Mouse (Mus musculus) testis, adult 2 months (tissue): ENCODE measurements around the gene Gsk3b. TPM values are rescaled to one million over a fixed set of nuclear protein-coding genes. Genes with fewer than 3 reads are reported as not detected.
A peak's percentile ranks its signal among the peaks of the same experiment; 100 is the strongest.

Source experiments
- H3K27ac ChIP-seq: fragments of 200-500 bp; 2 replicates; pipeline ENCODE4 v1.5.1; 2012; ENCODE audit warnings: low read depth, low read length; ENCODE audit not compliant: control insufficient read depth, insufficient read depth
- H3K27me3 ChIP-seq: fragments of 200-500 bp; 2 replicates; pipeline ENCODE4 v1.6.1; 2012; ENCODE audit warnings: mild to moderate bottlenecking, low read length, moderate library complexity; ENCODE audit not compliant: control insufficient read depth, insufficient read depth
- H3K36me3 ChIP-seq: fragments of 200-500 bp; 2 replicates; pipeline ENCODE4 v1.6.1; 2012; ENCODE audit warnings: mild to moderate bottlenecking, low read length; ENCODE audit not compliant: control insufficient read depth, insufficient read depth
- H3K4me1 ChIP-seq: fragments of 200-500 bp; 2 replicates; pipeline ENCODE4 v1.6.1; 2012; ENCODE audit warnings: low read length; ENCODE audit not compliant: control insufficient read depth, insufficient read depth
- H3K4me3 ChIP-seq: fragments of 200-500 bp; 2 replicates; pipeline ENCODE4 v1.5.1; 2012; ENCODE audit warnings: low read depth, mild to moderate bottlenecking, low read length, moderate library complexity, mixed read lengths; ENCODE audit not compliant: control insufficient read depth
- CTCF ChIP-seq: fragments of 200-500 bp; IDR thresholded peaks from 2 replicates; pipeline ENCODE4 v1.5.1; 2012; ENCODE audit warnings: low read depth, mild to moderate bottlenecking, inconsistent platforms, low read length, moderate library complexity; ENCODE audit not compliant: control insufficient read depth, insufficient read depth, insufficient replicate concordance
- POLR2A ChIP-seq: fragments of 200-500 bp; IDR thresholded peaks from 2 replicates; pipeline ENCODE4 v1.6.1; 2012; ENCODE audit warnings: low read depth, mild to moderate bottlenecking, inconsistent platforms, low read length, moderate library complexity; ENCODE audit not compliant: control insufficient read depth
- polyA plus RNA-seq: library from polyadenylated mRNA; depleted of rRNA; stranded (reverse); fragments of >200 nt; gene quantifications from 2 replicates; pipeline ENCODE4 v1.2.3, GENCODE M21; 2012

The Gsk3b gene
- polyA plus RNA-seq, 1 experiment, result 129 TPM

DNA sequence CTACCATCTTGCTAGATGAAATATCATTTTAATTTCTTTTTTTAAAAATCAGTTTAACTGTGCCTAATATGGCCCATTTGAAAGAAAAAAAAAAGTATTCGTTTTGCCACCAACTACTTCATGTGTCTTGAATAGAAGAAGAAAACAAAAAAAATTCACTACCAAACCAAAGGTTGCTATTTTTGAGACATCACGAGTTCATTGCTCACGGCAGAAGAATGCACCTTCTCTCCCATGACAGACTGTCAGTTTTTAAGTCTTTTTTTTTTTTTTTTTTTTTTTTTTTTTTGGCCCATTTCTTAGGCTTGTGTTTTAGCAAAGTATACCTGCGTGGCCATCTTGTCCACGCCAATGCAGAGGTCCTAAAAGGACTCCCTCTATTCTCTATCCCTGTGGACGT is 155.3 kb downstream of the Gsk3b start:
- TF ChIP-seq POLR2A, result no peak
- no peak for TF ChIP-seq CTCF
- Histone ChIP-seq H3K27me3 (no peaks in the 10 kb centered on the region), H3K36me3 (no peaks in the 10 kb centered on the region), H3K4me3 (no peak overlapping the region), H3K4me1 (no peaks in the 10 kb centered on the region; the same call in 1 of the 2 replicates), H3K27ac (no peak overlapping the region)

GRCm38 (mm10) chr16:38245379-38245778 is 156.6 kb downstream of the Gsk3b start:
- H3K27ac ChIP-seq, result no peak overlapping the region
- H3K36me3 ChIP-seq, result no peaks in the 10 kb centered on the region
- no peak overlapping the region for H3K4me3 ChIP-seq
- TF ChIP-seq CTCF (no peak), POLR2A (no peak)
- no peaks in the 10 kb centered on the region; the same call in 1 of the 2 replicates for H3K4me1 ChIP-seq
- no peaks in the 10 kb centered on the region for H3K27me3 ChIP-seq

DNA sequence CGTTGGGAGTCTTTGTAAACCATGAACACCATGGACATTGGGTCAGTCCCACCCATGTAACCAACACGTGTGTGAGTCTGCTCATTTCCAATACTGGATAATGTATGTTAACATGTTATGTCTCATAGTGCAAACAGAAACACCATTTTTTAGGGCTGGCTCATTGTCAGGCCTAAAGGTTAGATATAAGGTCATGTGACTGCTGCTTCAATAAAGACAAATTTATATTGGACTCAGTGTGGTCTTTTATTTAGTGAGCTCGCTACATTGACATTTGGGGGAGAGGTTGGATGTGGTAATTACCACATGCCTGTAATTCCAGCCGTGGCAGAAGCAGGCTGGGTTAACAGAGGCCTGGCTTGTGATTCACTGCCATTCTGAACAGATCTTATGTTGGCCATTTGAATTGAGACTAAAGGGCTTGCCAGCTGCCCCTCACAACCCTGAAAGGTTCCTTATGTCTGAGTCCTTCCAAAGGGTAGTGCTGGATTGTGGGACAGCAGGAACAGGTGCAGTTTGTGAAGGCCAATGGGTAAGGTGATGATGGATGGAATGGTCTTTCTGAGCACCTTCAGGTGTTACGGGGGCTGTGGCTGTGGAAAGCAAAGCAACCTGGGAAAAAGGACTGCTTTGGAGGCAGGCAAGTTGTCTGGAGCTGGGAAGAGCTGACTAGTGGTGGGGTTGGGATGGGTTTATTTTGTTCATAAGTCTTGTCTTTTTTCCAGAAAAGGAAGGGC is 157.2 kb downstream of the Gsk3b start:
- H3K36me3 ChIP-seq, result no peaks in the 10 kb centered on the region
- TF ChIP-seq CTCF (no peak), POLR2A (no peak)
- no peaks in the 10 kb centered on the region for H3K27me3 ChIP-seq
- no peaks in the 10 kb centered on the region; the same call in 1 of the 2 replicates for H3K4me1 ChIP-seq
- H3K4me3 ChIP-seq, result no peak overlapping the region
- no peak overlapping the region for H3K27ac ChIP-seq

DNA sequence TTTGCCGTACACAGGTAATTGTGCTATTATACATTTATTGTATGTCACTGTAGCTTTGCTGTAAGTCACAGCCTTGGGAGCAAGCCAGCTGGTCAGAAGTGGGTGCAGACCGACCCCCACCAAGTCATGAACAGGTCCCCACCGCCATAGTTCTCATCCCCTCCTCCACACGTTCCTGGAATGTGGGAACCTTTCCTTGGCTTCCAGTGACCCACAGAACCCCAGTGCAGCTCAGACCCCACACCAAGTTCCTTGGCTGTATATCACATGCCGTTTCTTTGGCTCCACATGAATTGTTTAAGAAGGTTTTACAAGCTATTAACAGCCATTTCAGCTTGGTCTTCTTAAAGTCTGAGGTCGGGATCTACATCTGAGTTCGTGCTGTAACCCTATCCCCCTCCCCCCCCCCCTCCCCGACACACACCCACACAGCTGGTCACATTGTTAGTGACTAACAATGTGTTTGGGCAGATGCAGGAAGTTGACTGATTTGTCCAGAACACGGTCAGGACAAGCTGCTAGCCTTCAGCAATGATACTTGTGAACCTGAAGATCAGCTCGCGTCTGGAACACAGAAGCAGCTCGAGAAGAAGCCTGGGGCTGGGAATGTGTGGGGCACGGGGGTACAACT is 159.6 kb downstream of the Gsk3b start:
- Histone ChIP-seq H3K36me3 (no peaks in the 10 kb centered on the region), H3K4me1 (no peaks in the 10 kb centered on the region; the same call in 1 of the 2 replicates), H3K4me3 (no peak overlapping the region), H3K27me3 (no peaks in the 10 kb centered on the region), H3K27ac (no peak overlapping the region)
- TF ChIP-seq POLR2A (no peak), CTCF (no peak)

GRCm38 (mm10) chr16:38250467-38250866 is 161.7 kb downstream of the Gsk3b start:
- peaks cover 3% of the 10 kb centered on the region for H3K4me1 ChIP-seq
- TF ChIP-seq POLR2A (no peak), CTCF (no peak)
- no peaks in the 10 kb centered on the region for H3K27me3 ChIP-seq

DNA sequence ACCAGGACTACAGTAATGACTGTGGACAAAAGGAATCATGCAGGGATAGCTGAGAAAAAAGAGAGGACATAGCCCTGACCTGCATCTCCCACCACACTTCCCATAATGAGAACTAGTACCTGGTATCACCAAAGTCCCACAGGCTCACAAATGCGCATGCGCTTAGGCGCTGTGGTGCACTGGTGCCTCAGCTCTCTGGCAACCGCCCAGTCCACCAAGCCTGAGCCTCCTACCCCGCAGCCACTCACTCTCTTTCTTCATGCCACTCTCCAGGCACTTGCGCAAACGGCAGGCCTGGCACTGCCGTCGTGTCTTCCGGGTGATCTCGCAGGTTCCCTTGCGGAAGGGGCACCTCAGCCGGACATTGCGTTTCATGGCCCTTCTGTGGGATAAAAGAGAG is 165.2 kb downstream of the Gsk3b start:
- no peak overlapping the region for H3K27ac ChIP-seq
- H3K36me3 ChIP-seq, result no peaks in the 10 kb centered on the region
- peak overlapping the region; percentile 61 for H3K4me3 ChIP-seq

More at GRCm38 (mm10) chr16:38250467-38250866, 161.7 kb downstream of the Gsk3b start:
- no peaks in the 10 kb centered on the region for H3K36me3 ChIP-seq
- no peak overlapping the region for H3K27ac ChIP-seq
- H3K4me3 ChIP-seq, result no peak overlapping the region

DNA sequence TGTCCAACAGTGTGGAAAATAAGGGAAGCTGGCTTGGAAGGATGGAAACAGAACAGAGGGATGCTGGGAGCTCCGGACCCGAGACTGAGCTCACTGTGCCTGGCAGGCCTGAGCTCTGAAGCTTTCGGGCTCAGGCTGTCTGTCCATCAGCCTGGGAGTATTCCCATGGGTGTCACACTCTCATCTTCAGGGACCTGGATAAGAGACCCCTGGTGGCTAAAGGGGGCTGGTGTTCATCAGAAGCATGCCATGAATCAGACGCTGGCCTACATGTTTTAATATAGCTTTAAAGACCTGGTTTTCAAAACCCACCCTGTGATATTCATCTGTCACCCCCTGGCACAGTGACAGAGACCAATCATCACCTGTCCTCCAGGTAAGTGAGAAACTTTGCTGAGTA is 166.3 kb downstream of the Gsk3b start:
- TF ChIP-seq POLR2A (no peak), CTCF (no peak)
- Histone ChIP-seq H3K4me1 (peaks cover 3% of the 10 kb centered on the region), H3K27ac (no peak overlapping the region)

More for the DNA sequence above, 165.2 kb downstream of the Gsk3b start:
- Histone ChIP-seq H3K4me1 (peaks cover 3% of the 10 kb centered on the region), H3K27me3 (no peaks in the 10 kb centered on the region)
- TF ChIP-seq CTCF (no peak), POLR2A (no peak)

More for the DNA sequence above, 166.3 kb downstream of the Gsk3b start:
- H3K36me3 ChIP-seq, result no peaks in the 10 kb centered on the region
- H3K4me3 ChIP-seq, result no peak overlapping the region
- H3K27me3 ChIP-seq, result no peaks in the 10 kb centered on the region
